Mouse (Mus musculus): ENCODE results near the gene Slmap. TPM values are rescaled to one million over a fixed set of nuclear protein-coding genes. Genes with fewer than 3 reads are reported as not detected.

Gene Slmap
- polyA plus RNA-seq, 1 experiment from 2014 or later = 13.4 TPM

DNA sequence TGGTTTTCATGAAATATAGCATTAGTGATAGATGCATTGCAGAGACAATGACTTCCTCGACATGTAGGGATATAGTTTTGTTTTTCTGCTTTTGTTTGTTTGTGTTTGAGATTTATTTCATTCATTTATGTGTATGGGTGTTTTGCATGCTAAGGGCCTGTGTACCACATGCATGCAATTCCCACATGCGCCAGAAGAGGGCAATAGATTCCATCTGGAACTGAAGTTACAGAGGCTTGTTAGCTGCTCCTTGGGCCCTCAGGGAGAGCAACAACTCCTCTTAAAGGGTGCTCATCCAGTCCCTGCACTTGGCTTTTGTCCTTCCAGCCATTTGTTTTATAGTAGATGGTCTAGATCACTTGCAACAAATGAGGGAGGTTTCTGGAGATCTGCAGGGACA lies 158.1 kb downstream of the Slmap start:
- no peak overlapping the region for H3K4me3 ChIP-seq (replicated peaks)
- WGBS = 8% methylated on average over 2 of the region's 2 CpGs

More for the DNA sequence above, 158.1 kb downstream of the Slmap start:
- no peaks in the 10 kb centered on the region for H3K4me1 ChIP-seq
- H3K9ac ChIP-seq (replicated peaks) = no peak overlapping the region
- H3K4me2 ChIP-seq = no peak overlapping the region
- ATAC-seq (ENCODE audit: low FRiP score) = no peak
- no peaks in the 10 kb centered on the region for H3K36me3 ChIP-seq
- H3K9me3 ChIP-seq (replicated peaks) = no peaks in the 10 kb centered on the region
- H3K27ac ChIP-seq (replicated peaks) = no peak overlapping the region
- no peaks in the 10 kb centered on the region for H3K27me3 ChIP-seq (replicated peaks)

Other genes starting within 250 kb of the Slmap start
- gene Dennd6a, start 38.9 kb upstream of the Slmap start, polyA plus RNA-seq (2015; fragmentation: Nextera tagmentation; extraction: Ambion mirVana) = 17.1 and 21.0 TPM in 2 replicates
- gene Arf4, start 103.1 kb upstream of the Slmap start, polyA plus RNA-seq (2015; fragmentation: Nextera tagmentation; extraction: Ambion mirVana) = 502 and 529 TPM in 2 replicates
- gene Pde12, start 135.0 kb upstream of the Slmap start, polyA plus RNA-seq (2015; fragmentation: Nextera tagmentation; extraction: Ambion mirVana) = 10.6 and 11.5 TPM in 2 replicates
- 0.19 and 0.20 TPM in 2 replicates for gene Dnah12, start 158.3 kb upstream of the Slmap start, polyA plus RNA-seq (2015; fragmentation: Nextera tagmentation; extraction: Ambion mirVana)

All from neural tube, embryonic 15.5 days (tissue).